Mouse (Mus musculus): Measurements from ENCODE around the gene Tmem178b.

DNA sequence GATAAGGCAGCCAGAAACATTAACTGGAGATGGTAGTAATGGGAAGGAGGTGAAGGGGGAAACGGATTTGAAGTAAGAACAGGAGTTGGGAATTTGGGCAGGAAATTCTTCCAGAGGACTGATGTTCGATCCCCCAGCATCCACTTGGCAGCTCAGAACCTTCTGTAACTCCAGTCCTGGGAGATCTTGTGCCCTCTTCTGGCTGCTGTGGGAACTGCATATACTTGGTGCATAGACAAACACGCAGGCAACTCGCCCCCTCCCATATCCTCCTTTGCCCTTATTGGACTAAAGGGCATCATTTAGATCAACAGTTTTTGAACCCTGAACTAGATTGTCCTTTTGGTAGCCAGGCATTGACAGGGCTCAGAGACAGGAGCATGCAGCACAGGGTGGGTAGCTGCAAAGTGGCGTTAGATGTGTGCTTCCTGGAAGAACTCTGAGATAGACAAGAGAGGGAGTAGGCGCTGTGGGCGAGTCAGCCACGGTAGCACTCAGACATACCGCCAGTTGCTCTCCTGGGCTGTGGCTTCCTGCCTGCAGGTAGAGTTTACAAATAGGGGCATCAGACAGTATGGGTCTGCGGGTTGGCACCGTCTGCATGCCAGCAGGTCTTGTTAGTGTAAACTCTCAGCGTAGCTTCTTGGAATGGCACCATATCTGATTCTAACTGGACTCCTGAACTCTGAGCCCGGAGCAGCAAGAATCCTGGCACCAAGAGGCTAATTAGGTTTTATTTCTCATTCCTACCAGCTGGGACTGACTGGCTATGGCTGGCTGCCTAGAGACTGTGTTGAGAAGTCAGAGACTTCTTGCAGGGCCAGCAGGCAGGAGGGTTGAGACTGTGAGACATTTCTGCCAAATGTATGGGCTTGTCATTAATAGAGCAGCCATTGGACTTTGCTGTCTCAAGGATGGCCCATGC is 364.0 kb downstream of the Tmem178b start:
- TF ChIP-seq EP300 (IDR thresholded peaks at IDR 0.05; ENCODE audit: insufficient read depth, low read depth, low read length): no peak
- peak; percentile 63 for TF ChIP-seq CTCF (IDR thresholded peaks at IDR 0.05)

Measured in heart, adult 2 months (tissue).